Mouse (Mus musculus) lung, adult 2 months (tissue): ENCODE data around the gene Snd1. TPM values are rescaled to one million over a fixed set of nuclear protein-coding genes. Genes with fewer than 3 reads are reported as not detected.

Experiments used
- DNase-seq: peaks from one replicate; pipeline ENCODE4 v3.0.0; 2022
- H3K4me1 ChIP-seq: fragments of 200-500 bp; 2 replicates; pipeline ENCODE4 v1.6.1; 2011; ENCODE audit warnings: low read length; ENCODE audit not compliant: control insufficient read depth, insufficient read depth
- H3K4me3 ChIP-seq: fragments of 200-500 bp; replicated peaks from 2 replicates; pipeline ENCODE3; 2011; ENCODE audit warnings: low read depth, mild to moderate bottlenecking, control low read depth, low read length; ENCODE audit errors: extremely low read depth
- CTCF ChIP-seq: fragments of 200-500 bp; IDR thresholded peaks from 2 replicates; pipeline ENCODE4 v1.5.1; 2011; ENCODE audit warnings: mild to moderate bottlenecking, low read length, control low read depth; ENCODE audit not compliant: insufficient read depth
- POLR2A ChIP-seq: fragments of 200-500 bp; IDR thresholded peaks from 2 replicates; pipeline ENCODE4 v1.6.1; 2011; ENCODE audit warnings: low read depth, mild to moderate bottlenecking, control low read depth, low read length, borderline replicate concordance; ENCODE audit errors: extremely low read depth
- WGBS: fragments of 180-500 bp; shearing (Covaris S2); methylation state at CpG from one replicate; pipeline ENCODE4 v1.1.7; 2018; 5-methylcytosine and 5-hydroxymethylcytosine counted together
- polyA plus RNA-seq: library from polyadenylated mRNA; depleted of rRNA; stranded (reverse); fragments of >200 nt; gene quantifications from 2 replicates; pipeline ENCODE4 v1.2.3, GENCODE M21; 2012

Snd1 gene
- polyA plus RNA-seq, 1 experiment: 88.3 TPM

- TF ChIP-seq CTCF (no peak), POLR2A (no peak)
- 71% methylated on average over 2 of the region's 2 CpGs for WGBS
These were observed 378.7 kb downstream of the Snd1 start for GRCm38 (mm10) chr6:28853654-28854053.

GRCm38 (mm10) chr6:28854598-28854997, 379.7 kb downstream of the Snd1 start:
- TF ChIP-seq POLR2A (no peak), CTCF (no peak)
- WGBS: 92% methylated on average over 8 of the region's 8 CpGs
- peaks cover 2% of the 10 kb centered on the region; the same call in 1 of the 2 replicates for H3K4me1 ChIP-seq
- H3K4me3 ChIP-seq: no peak overlapping the region
- no peak for DNase-seq

More at GRCm38 (mm10) chr6:28853654-28854053, 378.7 kb downstream of the Snd1 start:
- H3K4me1 ChIP-seq: peaks cover 2% of the 10 kb centered on the region; the same call in 1 of the 2 replicates
- no peak for DNase-seq
- H3K4me3 ChIP-seq: no peak overlapping the region

DNA sequence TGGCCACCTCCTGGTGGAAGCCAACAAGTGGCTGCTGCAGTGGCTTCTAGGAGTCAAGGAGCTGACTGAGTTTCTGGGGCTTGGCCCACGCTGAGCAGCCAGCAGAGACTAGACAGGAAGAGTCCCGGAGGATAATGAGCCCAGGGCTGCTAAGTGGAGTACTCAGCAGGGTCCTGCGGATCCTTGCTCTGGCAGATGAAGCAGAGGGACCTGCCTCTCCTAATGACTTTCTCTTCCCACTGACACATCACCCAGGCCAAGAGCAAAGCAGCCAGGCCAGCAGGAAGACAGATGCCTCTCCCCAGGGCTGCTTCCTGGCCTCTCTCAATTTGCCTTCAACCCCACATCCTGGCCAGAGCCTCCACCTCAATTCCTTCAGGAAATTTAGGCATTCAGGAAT, 380.5 kb downstream of the Snd1 start:
- DNase-seq: no peak
- Histone ChIP-seq H3K4me3 (no peak overlapping the region), H3K4me1 (peaks cover 2% of the 10 kb centered on the region; the same call in 1 of the 2 replicates)
- 33% methylated on average over 3 of the region's 3 CpGs for WGBS
- no peak for TF ChIP-seq CTCF

DNA sequence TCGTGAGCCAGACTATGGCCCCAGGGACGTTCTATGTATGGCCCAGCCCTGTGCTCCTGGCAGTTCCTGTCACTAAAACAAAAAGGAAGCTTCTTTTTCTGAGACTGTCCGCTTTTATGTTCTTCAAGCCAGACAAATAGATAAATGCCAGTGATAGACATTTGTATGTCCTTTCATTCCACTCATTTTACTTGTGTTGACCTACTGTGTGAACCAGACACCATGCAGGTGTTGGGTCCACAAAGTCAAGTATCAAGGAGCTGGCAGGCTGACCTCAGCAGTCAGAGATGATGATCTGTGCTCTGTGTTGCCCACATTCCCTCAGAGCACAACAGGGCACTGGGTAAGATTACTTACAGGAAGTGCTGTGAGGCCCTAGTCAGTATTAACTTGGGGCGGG, 381.9 kb downstream of the Snd1 start:
- H3K4me3 ChIP-seq: no peak overlapping the region
- peaks cover 2% of the 10 kb centered on the region; the same call in 1 of the 2 replicates for H3K4me1 ChIP-seq
- TF ChIP-seq POLR2A (no peak), CTCF (no peak)
- WGBS: 77% methylated on average over 4 of the region's 4 CpGs
- DNase-seq: no peak

GRCm38 (mm10) chr6:28857198-28858180, 382.6 kb downstream of the Snd1 start:
- no peak overlapping the region for H3K4me3 ChIP-seq
- WGBS: 66% methylated on average over 2 of the region's 2 CpGs

GRCm38 (mm10) chr6:28859094-28859493, 384.2 kb downstream of the Snd1 start:
- Histone ChIP-seq H3K4me1 (no peaks in the 10 kb centered on the region), H3K4me3 (no peak overlapping the region)
- TF ChIP-seq POLR2A (no peak), CTCF (no peak)
- 89% methylated on average over 2 of the region's 2 CpGs for WGBS
- DNase-seq: no peak

More at GRCm38 (mm10) chr6:28857198-28858180, 382.6 kb downstream of the Snd1 start:
- no peak for TF ChIP-seq POLR2A
- no peak for TF ChIP-seq CTCF
- peaks cover 2% of the 10 kb centered on the region; the same call in 1 of the 2 replicates for H3K4me1 ChIP-seq
- no peak for DNase-seq

GRCm38 (mm10) chr6:28860450-28860849, 385.5 kb downstream of the Snd1 start:
- no peak for TF ChIP-seq POLR2A
- TF ChIP-seq CTCF: no peak
- 85% methylated on average over 2 of the region's 2 CpGs for WGBS
- DNase-seq: no peak
- no peak overlapping the region for H3K4me3 ChIP-seq
- no peaks in the 10 kb centered on the region for H3K4me1 ChIP-seq

- Histone ChIP-seq H3K4me1 (no peaks in the 10 kb centered on the region), H3K4me3 (no peak overlapping the region)
- TF ChIP-seq POLR2A (no peak), CTCF (no peak)
- DNase-seq: no peak
- 44% methylated on average over 2 of the region's 2 CpGs for WGBS
These were observed 386.0 kb downstream of the Snd1 start for GRCm38 (mm10) chr6:28860922-28861321.

GRCm38 (mm10) chr6:28862304-28862703, 387.4 kb downstream of the Snd1 start:
- 71% methylated on average over 8 of the region's 8 CpGs for WGBS
- TF ChIP-seq POLR2A (no peak), CTCF (no peak)
- DNase-seq: no peak

More at GRCm38 (mm10) chr6:28862304-28862703, 387.4 kb downstream of the Snd1 start:
- Histone ChIP-seq H3K4me1 (no peaks in the 10 kb centered on the region), H3K4me3 (no peak overlapping the region)
